Mouse (Mus musculus) stomach, postnatal 0 days (tissue): ENCODE results near the gene Vdac1. TPM values are rescaled to one million over a fixed set of nuclear protein-coding genes. Genes with fewer than 3 reads are reported as not detected.

ENCODE experiments used
- ATAC-seq: fragments of 200-750 bp; cut with Nextera tagmentation; 2 replicates; pipeline ENCODE4 v1.8.0; 2017; ENCODE audit not compliant: low FRiP score, low TSS enrichment
- DNase-seq: peaks from one replicate; pipeline ENCODE4 v3.0.0-alpha.2; 2016; ENCODE audit warnings: low spot score
- H3K27ac ChIP-seq: fragments of 300-500 bp; sonication (generic); replicated peaks from 2 replicates; pipeline ENCODE4 v1.5.1; 2014; ENCODE audit warnings: mild to moderate bottlenecking, control low read depth
- H3K27me3 ChIP-seq: fragments of 300-500 bp; sonication (generic); 2 replicates; pipeline ENCODE4 v1.6.1; 2014; ENCODE audit warnings: low read length; ENCODE audit not compliant: control insufficient read depth, insufficient read depth
- H3K36me3 ChIP-seq: fragments of 300-500 bp; sonication (generic); 2 replicates; pipeline ENCODE4 v1.6.1; 2014; ENCODE audit warnings: low read length, mixed read lengths; ENCODE audit not compliant: control insufficient read depth, insufficient read depth
- H3K4me1 ChIP-seq: fragments of 300-500 bp; sonication (generic); replicated peaks from 2 replicates; pipeline ENCODE4 v1.6.1; 2014; ENCODE audit warnings: antibody characterized with exemption; ENCODE audit not compliant: control insufficient read depth, insufficient read depth
- H3K4me2 ChIP-seq: fragments of 300-500 bp; sonication (generic); replicated peaks from 2 replicates; pipeline ENCODE4 v1.6.1; 2014; ENCODE audit warnings: low read depth, mild to moderate bottlenecking, control low read depth, moderate library complexity
- H3K4me3 ChIP-seq: fragments of 300-500 bp; sonication (generic); 2 replicates; pipeline ENCODE4 v1.5.1; 2014; ENCODE audit warnings: low read depth, low read length, control low read depth
- H3K9ac ChIP-seq: fragments of 300-500 bp; sonication (generic); 2 replicates; pipeline ENCODE4 v1.6.1; 2014; ENCODE audit warnings: mild to moderate bottlenecking, low read length, control low read depth, mixed read lengths
- H3K9me3 ChIP-seq: fragments of 300-500 bp; sonication (generic); 2 replicates; pipeline ENCODE4 v1.6.1; 2016; ENCODE audit warnings: low read length; ENCODE audit not compliant: control insufficient read depth
- CTCF ChIP-seq: IDR thresholded peaks from 2 replicates; pipeline ENCODE4 v1.5.1; 2016; ENCODE audit warnings: antibody characterized with exemption, low read depth, mild to moderate bottlenecking, moderate library complexity
- EP300 ChIP-seq: optimal IDR thresholded peaks from 2 replicates; pipeline ENCODE3; 2016; ENCODE audit warnings: antibody characterized with exemption
- WGBS: fragments of 180-500 bp; shearing (Covaris S2); extraction: QIAGEN DNeasy Blood & Tissue Kit; methylation state at CpG from one replicate; pipeline ENCODE4 v1.1.7; 2014; 5-methylcytosine and 5-hydroxymethylcytosine counted together
- polyA plus RNA-seq: library from polyadenylated mRNA; unstranded; fragments of >200 nt; fragmentation: Nextera tagmentation; extraction: Ambion mirVana; gene quantifications from 2 replicates; pipeline ENCODE4 v1.2.1, GENCODE M21; 2015

Gene Vdac1
- polyA plus RNA-seq, 1 experiment from 2014 or later: 189 TPM

- DNase-seq (no peak), ATAC-seq (no peak)
- Histone ChIP-seq H3K27me3 (no peaks in the 10 kb centered on the region), H3K36me3 (peaks cover 5% of the 10 kb centered on the region; the same call in 1 of the 2 replicates), H3K4me1 (no peaks in the 10 kb centered on the region), H3K27ac (no peak overlapping the region), H3K9me3 (no peaks in the 10 kb centered on the region), H3K4me3 (no peak overlapping the region), H3K9ac (no peak overlapping the region), H3K4me2 (no peak overlapping the region)
- 43% methylated on average over 1 of the region's 1 CpGs for whole genome bisulfite sequencing
- TF ChIP-seq EP300: no peak
- no peak for TF ChIP-seq CTCF
These were observed 41.9 kb downstream of the Vdac1 start for GRCm38 (mm10) chr11:52402566-52402965.

GRCm38 (mm10) chr11:52404209-52404608 lies 43.5 kb downstream of the Vdac1 start:
- Histone ChIP-seq H3K9me3 (no peaks in the 10 kb centered on the region), H3K27ac (no peak overlapping the region), H3K4me1 (no peaks in the 10 kb centered on the region), H3K36me3 (peaks cover 12% of the 10 kb centered on the region; the same call in 1 of the 2 replicates), H3K27me3 (no peaks in the 10 kb centered on the region), H3K4me2 (no peak overlapping the region), H3K9ac (no peak overlapping the region), H3K4me3 (no peak overlapping the region)
- TF ChIP-seq CTCF: no peak
- no peak for DNase-seq
- no peak for ATAC-seq
- 85% methylated on average over 5 of the region's 5 CpGs for WGBS

GRCm38 (mm10) chr11:52405196-52405688 lies 44.6 kb downstream of the Vdac1 start:
- DNase-seq (no peak), ATAC-seq (no peak)
- Histone ChIP-seq H3K4me1 (no peaks in the 10 kb centered on the region), H3K4me2 (no peak overlapping the region), H3K9me3 (no peaks in the 10 kb centered on the region), H3K9ac (no peak overlapping the region), H3K27ac (no peak overlapping the region), H3K4me3 (no peak overlapping the region), H3K27me3 (no peaks in the 10 kb centered on the region), H3K36me3 (peaks cover 12% of the 10 kb centered on the region; the same call in 1 of the 2 replicates)
- TF ChIP-seq EP300 (no peak), CTCF (no peak)
- WGBS: 82% methylated on average over 9 of the region's 9 CpGs

GRCm38 (mm10) chr11:52409316-52409715 lies 48.7 kb downstream of the Vdac1 start:
- TF ChIP-seq CTCF (no peak), EP300 (no peak)
- Histone ChIP-seq H3K27me3 (no peaks in the 10 kb centered on the region), H3K36me3 (peaks cover 12% of the 10 kb centered on the region; the same call in 1 of the 2 replicates), H3K9me3 (no peaks in the 10 kb centered on the region), H3K4me3 (no peak overlapping the region), H3K4me2 (no peak overlapping the region), H3K4me1 (no peaks in the 10 kb centered on the region), H3K9ac (no peak overlapping the region), H3K27ac (no peak overlapping the region)
- DNase-seq (no peak), ATAC-seq (no peak)
- WGBS: 71% methylated on average over 5 of the region's 5 CpGs

- H3K4me1 ChIP-seq: no peaks in the 10 kb centered on the region
- peak overlapping the region; percentile 58 for H3K27ac ChIP-seq
- no peak overlapping the region for H3K9ac ChIP-seq
- peak; percentile 70 for ATAC-seq
- H3K36me3 ChIP-seq: no peaks in the 10 kb centered on the region
- H3K4me2 ChIP-seq: no peak overlapping the region
- 38% methylated on average over 5 of the region's 5 CpGs for WGBS
- TF ChIP-seq CTCF: no peak
- TF ChIP-seq EP300: no peak
- DNase-seq: peak; percentile 34
- no peak overlapping the region for H3K4me3 ChIP-seq
- no peaks in the 10 kb centered on the region for H3K9me3 ChIP-seq
- H3K27me3 ChIP-seq: no peaks in the 10 kb centered on the region
These were observed 57.7 kb downstream of the Vdac1 start for GRCm38 (mm10) chr11:52418358-52418757.

- 41% methylated on average over 5 of the region's 5 CpGs for WGBS
- Histone ChIP-seq H3K9me3 (no peaks in the 10 kb centered on the region), H3K9ac (no peak overlapping the region), H3K27ac (no peak overlapping the region), H3K4me1 (no peaks in the 10 kb centered on the region), H3K27me3 (no peaks in the 10 kb centered on the region), H3K4me3 (no peak overlapping the region), H3K4me2 (no peak overlapping the region), H3K36me3 (no peaks in the 10 kb centered on the region)
- no peak for ATAC-seq
- peak; percentile 28 for DNase-seq
- TF ChIP-seq CTCF (no peak), EP300 (no peak)
These were observed 58.6 kb downstream of the Vdac1 start for GRCm38 (mm10) chr11:52419246-52419645.
